In the genomic region with DNA sequence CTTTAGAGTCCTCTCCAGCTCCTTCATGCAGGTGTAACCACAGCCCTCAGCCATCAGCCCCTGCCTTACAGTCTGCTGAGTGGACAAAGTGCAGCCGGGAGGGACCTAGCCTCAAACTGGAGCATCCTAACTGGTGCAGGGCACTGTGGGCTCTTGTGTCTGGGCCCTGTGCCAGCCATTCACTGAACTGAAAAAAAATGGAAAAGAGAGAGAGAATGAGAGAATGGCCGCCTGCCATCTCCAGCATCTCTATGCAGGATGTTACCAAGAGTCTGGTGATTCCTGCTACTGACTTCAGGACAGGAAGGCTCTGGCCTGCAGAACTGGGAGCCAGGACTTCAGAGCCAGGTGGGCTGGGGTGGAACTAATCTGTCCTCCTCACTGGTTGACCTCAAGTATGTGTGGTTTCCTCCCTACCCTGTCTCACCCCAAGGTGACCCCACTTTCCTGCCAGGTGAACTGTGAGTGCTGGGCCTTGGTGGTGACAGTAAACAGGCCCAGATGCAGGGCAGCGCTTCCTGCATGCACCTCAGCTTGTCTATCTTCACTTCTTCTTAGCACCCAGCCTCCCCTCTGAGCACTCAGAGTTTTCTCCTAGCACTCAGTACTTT, we compare ENCODE assay signal across 8 mouse cellular contexts. TPM values are rescaled to one million over a fixed set of nuclear protein-coding genes. Genes with fewer than 3 reads are reported as not detected.
DNase-seq lines count a peak whose midpoint lies in the region; ATAC-seq lines count a peak whose summit lies in the region.

No protein-coding gene starts in this region.

- no peak for DNase-seq in frontal cortex, postnatal 25 days (ENCODE audit: low spot score in 2 of 2)
- no peak for DNase-seq in lung, adult 18-20 months
- DNase-seq in forebrain, embryonic 14.5 days (ENCODE audit: low spot score), result peak; percentile 84
- no peak for DNase-seq in ovary, postnatal 14 days (ENCODE audit: low spot score)
- DNase-seq in adrenal gland, adult 18-20 months (ENCODE audit: low spot score in 2 of 2), result no peak

- peak overlapping the region; percentile 50 for H3K27ac ChIP-seq in lung, embryonic 16.5 days (ENCODE audit: low read length)
- peak overlapping the region; percentile 68; the same call in 1 of the 2 replicates for H3K27ac ChIP-seq in forebrain, embryonic 14.5 days (ENCODE audit: low read depth, low read length)
- peak overlapping the region; percentile 81 for H3K27ac ChIP-seq in limb, embryonic 13.5 days

- H3K36me3 ChIP-seq in lung, embryonic 16.5 days (ENCODE audit: control insufficient read depth, insufficient read depth, low read length), result no peaks in the 10 kb centered on the region; the same call in 1 of the 2 replicates
- 0 out of 2 replicates have a peak, but pooled peaks cover 4% of the 10 kb centered on the region for H3K36me3 ChIP-seq in forebrain, embryonic 14.5 days (ENCODE audit: control insufficient read depth, insufficient read depth, low read length)
- peaks cover 23% of the 10 kb centered on the region for H3K36me3 ChIP-seq in limb, embryonic 13.5 days

- no peak overlapping the region for H3K4me3 ChIP-seq in lung, embryonic 16.5 days (ENCODE audit: low read length)
- H3K4me3 ChIP-seq in forebrain, embryonic 14.5 days (ENCODE audit: low read depth, low read length), result no peak overlapping the region
- no peak overlapping the region for H3K4me3 ChIP-seq in limb, embryonic 13.5 days

- peaks cover 40% of the 10 kb centered on the region for H3K4me1 ChIP-seq in lung, embryonic 16.5 days (replicated peaks; ENCODE audit: control insufficient read depth, insufficient read depth, low read length)
- H3K4me1 ChIP-seq in forebrain, embryonic 14.5 days (ENCODE audit: control insufficient read depth, insufficient read depth, low read length), result peaks cover 15% of the 10 kb centered on the region
- peaks cover 52% of the 10 kb centered on the region for H3K4me1 ChIP-seq in limb, embryonic 13.5 days

- no peaks in the 10 kb centered on the region for H3K27me3 ChIP-seq in lung, embryonic 16.5 days (ENCODE audit: control insufficient read depth, insufficient read depth, low read depth, low read length)
- no peaks in the 10 kb centered on the region for H3K27me3 ChIP-seq in forebrain, embryonic 14.5 days (replicated peaks; ENCODE audit: control insufficient read depth, insufficient read depth, low read length)
- H3K27me3 ChIP-seq in limb, embryonic 13.5 days, result no peaks in the 10 kb centered on the region

- no peaks in the 10 kb centered on the region for H3K9me3 ChIP-seq in lung, embryonic 16.5 days (ENCODE audit: control insufficient read depth, low read length)
- H3K9me3 ChIP-seq in forebrain, embryonic 14.5 days (replicated peaks; ENCODE audit: control insufficient read depth, low read length), result no peaks in the 10 kb centered on the region
- no peaks in the 10 kb centered on the region for H3K9me3 ChIP-seq in limb, embryonic 13.5 days

- H3K4me2 ChIP-seq in lung, embryonic 16.5 days (ENCODE audit: low read depth, low read length), result no peak overlapping the region
- H3K4me2 ChIP-seq in forebrain, embryonic 14.5 days (ENCODE audit: low read length), result no peak overlapping the region
- peak overlapping the region; percentile 19; the same call in 1 of the 2 replicates for H3K4me2 ChIP-seq in limb, embryonic 13.5 days (replicated peaks)

- H3K9ac ChIP-seq in lung, embryonic 16.5 days (ENCODE audit: low read length), result no peak overlapping the region
- H3K9ac ChIP-seq in forebrain, embryonic 14.5 days (ENCODE audit: low read length), result peak overlapping the region; percentile 17; the same call in 1 of the 2 replicates
- H3K9ac ChIP-seq in limb, embryonic 13.5 days, result peak overlapping the region; percentile 54

- ATAC-seq in frontal cortex, adult (ENCODE audit: low TSS enrichment), result peak; percentile 57
- peak; percentile 59 for ATAC-seq in lung, embryonic 16.5 days (ENCODE audit: low read depth)
- peak; percentile 81 for ATAC-seq in forebrain, embryonic 14.5 days
- ATAC-seq in limb, embryonic 13.5 days (ENCODE audit: low FRiP score, low read depth), result no peak; the same call in 1 of the 2 replicates

- WGBS in lung, embryonic 16.5 days, result 24% methylated on average over 3 of the region's 3 CpGs
- 30% methylated on average over 3 of the region's 3 CpGs for WGBS in forebrain, embryonic 14.5 days
- WGBS in limb, embryonic 13.5 days, result 56% methylated on average over 3 of the region's 3 CpGs

RNA-seq across cellular contexts. Expression of gene Sh3pxd2b, which starts 16.1 kb away (rescaled TPM):
- 23.4 and 23.6 TPM in 2 replicates for polyA plus RNA-seq in lung, embryonic 16.5 days (2015; fragmentation: Nextera tagmentation; extraction: Ambion mirVana)
- 13.4 and 17.0 TPM in 2 replicates for polyA plus RNA-seq in forebrain, embryonic 14.5 days (2014; fragmentation: Nextera tagmentation; extraction: Ambion mirVana)
- 25.9 and 31.3 TPM in 2 replicates for polyA plus RNA-seq in limb, embryonic 13.5 days (2015; fragmentation: Nextera tagmentation; extraction: Ambion mirVana)
- 10 to 100 TPM in 1 of 2 experiments, 1 to 10 TPM in 1; 9.8 to 11.2 TPM for total RNA-seq in adrenal gland, adult 18-20 months (2021)
